Mouse (Mus musculus) forebrain, embryonic 11.5 days (tissue): ENCODE results near the gene Znrf4. TPM values are rescaled to one million over a fixed set of nuclear protein-coding genes. Genes with fewer than 3 reads are reported as not detected.

Source experiments
- ATAC-seq: fragments of 200-750 bp; cut with Nextera tagmentation; replicated peaks from 2 replicates; pipeline ENCODE4 v1.8.0; 2017; ENCODE audit warnings: moderate TSS enrichment; ENCODE audit not compliant: low FRiP score
- DNase-seq: peaks from one replicate; pipeline ENCODE4 v3.0.0-alpha.2; 2017; ENCODE audit warnings: low spot score
- H3K27ac ChIP-seq: fragments of 300-500 bp; sonication (generic); 2 replicates; pipeline ENCODE4 v1.5.1; 2014; ENCODE audit warnings: low read depth, low read length
- H3K27me3 ChIP-seq: fragments of 300-500 bp; sonication (generic); 2 replicates; pipeline ENCODE4 v1.6.1; 2014; ENCODE audit warnings: mild to moderate bottlenecking, low read length, mixed read lengths; ENCODE audit not compliant: control insufficient read depth, insufficient read depth
- H3K36me3 ChIP-seq: fragments of 300-500 bp; sonication (generic); 2 replicates; pipeline ENCODE4 v1.6.1; 2014; ENCODE audit warnings: mild to moderate bottlenecking, low read length, moderate library complexity, mixed read lengths; ENCODE audit not compliant: control insufficient read depth, insufficient read depth
- H3K4me1 ChIP-seq: fragments of 300-500 bp; sonication (generic); replicated peaks from 2 replicates; pipeline ENCODE4 v1.6.1; 2014; ENCODE audit warnings: low read length, mixed read lengths; ENCODE audit not compliant: control insufficient read depth, insufficient read depth
- H3K4me2 ChIP-seq: fragments of 300-500 bp; sonication (generic); 2 replicates; pipeline ENCODE4 v1.6.1; 2014; ENCODE audit warnings: low read depth, mild to moderate bottlenecking, low read length, moderate library complexity, mixed read lengths; ENCODE audit not compliant: severe bottlenecking
- H3K4me3 ChIP-seq: fragments of 300-500 bp; sonication (generic); 2 replicates; pipeline ENCODE4 v1.5.1; 2014; ENCODE audit warnings: low read depth, low read length
- H3K9ac ChIP-seq: fragments of 300-500 bp; sonication (generic); 2 replicates; pipeline ENCODE4 v1.6.1; 2014; ENCODE audit warnings: low read length
- H3K9me3 ChIP-seq: fragments of 300-500 bp; sonication (generic); 2 replicates; pipeline ENCODE4 v1.6.1; 2016; ENCODE audit warnings: low read length, mixed read lengths; ENCODE audit not compliant: control insufficient read depth
- WGBS: fragments of 180-500 bp; shearing (Covaris S2); extraction: QIAGEN DNeasy Blood & Tissue Kit; methylation state at CpG from one replicate; pipeline ENCODE4 v1.1.7; 2014; 5-methylcytosine and 5-hydroxymethylcytosine counted together
- polyA plus RNA-seq: library from polyadenylated mRNA; unstranded; fragments of >200 nt; fragmentation: Nextera tagmentation; extraction: Ambion mirVana; gene quantifications from 2 replicates; pipeline ENCODE4 v1.2.1, GENCODE M21; 2014

The Znrf4 gene
- polyA plus RNA-seq, 1 experiment from 2014 or later: not detected

DNA sequence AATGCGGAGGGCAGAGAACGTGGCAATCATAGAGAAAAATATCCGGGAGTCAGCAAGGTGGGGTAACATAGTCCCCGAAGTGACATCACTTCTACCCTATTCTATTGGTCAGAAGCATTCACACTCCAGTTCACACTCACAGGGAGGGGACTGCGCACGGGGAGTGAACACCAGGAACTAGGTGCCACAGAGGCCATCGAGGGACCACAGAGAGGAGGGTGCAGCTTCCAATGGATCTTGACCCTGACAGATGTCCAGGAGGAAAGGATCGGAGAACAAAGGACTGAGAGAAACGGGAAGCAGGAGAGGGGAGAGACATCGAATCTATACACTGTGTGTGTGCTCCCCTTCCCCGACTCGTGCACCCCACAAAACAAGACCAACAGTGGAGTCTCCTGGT is 2.7 kb upstream of the Znrf4 start:
- Histone ChIP-seq H3K27me3 (peaks cover 32% of the 10 kb centered on the region), H3K4me1 (peaks cover 13% of the 10 kb centered on the region; the same call in 1 of the 2 replicates), H3K4me2 (no peak overlapping the region), H3K9ac (no peak overlapping the region; the same call in 1 of the 2 replicates), H3K4me3 (no peak overlapping the region), H3K9me3 (no peaks in the 10 kb centered on the region; the same call in 1 of the 2 replicates), H3K36me3 (no peaks in the 10 kb centered on the region), H3K27ac (peak overlapping the region; percentile 86)
- DNase-seq (peak; percentile 51), ATAC-seq (no peak)
- WGBS: 53% methylated on average over 12 of the region's 12 CpGs

DNA sequence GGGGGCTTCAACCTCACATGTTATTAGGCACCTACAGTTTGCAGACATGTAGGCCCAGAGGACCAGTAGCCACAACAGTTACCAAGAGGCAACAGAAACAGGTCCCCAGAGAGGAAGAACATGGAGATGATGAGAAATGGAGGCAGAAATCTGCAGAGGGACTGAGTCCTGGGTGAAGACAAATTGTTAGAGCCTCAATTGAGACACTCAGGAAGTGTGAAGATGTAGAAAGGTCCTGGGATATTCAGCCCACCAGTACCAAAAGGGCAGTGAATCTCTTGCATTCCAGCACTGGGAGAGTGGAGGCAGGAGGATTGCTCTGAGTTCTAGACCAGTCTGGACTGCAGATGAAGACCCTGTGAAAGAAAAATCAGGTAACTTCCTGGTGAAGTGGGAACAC is 2.1 kb upstream of the Znrf4 start:
- DNase-seq: peak; percentile 45
- ATAC-seq: no peak
- peaks cover 32% of the 10 kb centered on the region for H3K27me3 ChIP-seq
- H3K4me2 ChIP-seq: no peak overlapping the region
- H3K4me1 ChIP-seq: peaks cover 13% of the 10 kb centered on the region; the same call in 1 of the 2 replicates
- no peaks in the 10 kb centered on the region; the same call in 1 of the 2 replicates for H3K9me3 ChIP-seq
- H3K4me3 ChIP-seq: no peak overlapping the region
- no peak overlapping the region for H3K27ac ChIP-seq
- H3K36me3 ChIP-seq: no peaks in the 10 kb centered on the region
- no peak overlapping the region for H3K9ac ChIP-seq

DNA sequence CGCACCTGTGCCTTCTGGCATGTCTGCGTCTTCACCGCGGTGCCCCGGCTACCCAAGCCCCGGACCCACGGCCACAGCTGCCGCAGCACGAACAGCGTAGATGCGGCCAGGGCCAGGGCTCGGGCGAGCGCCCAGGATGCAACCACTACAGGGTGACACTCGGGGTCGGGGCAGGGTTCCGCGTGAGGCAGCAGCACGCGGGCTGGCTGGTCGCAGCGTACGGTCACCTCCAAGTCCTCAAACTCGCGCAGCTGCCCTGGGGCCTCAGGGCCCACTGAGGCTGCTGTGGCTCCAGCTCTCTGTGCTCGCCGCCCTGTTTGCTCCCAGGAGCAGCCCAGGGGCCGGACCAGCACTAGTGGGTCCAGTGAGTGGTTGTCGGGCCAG is 532 bp downstream of the Znrf4 start:
- Histone ChIP-seq H3K27ac (no peak overlapping the region), H3K4me1 (peaks cover 20% of the 10 kb centered on the region), H3K9me3 (no peaks in the 10 kb centered on the region; the same call in 1 of the 2 replicates), H3K4me3 (peak overlapping the region; percentile 10; the same call in 1 of the 2 replicates), H3K9ac (no peak overlapping the region), H3K36me3 (no peaks in the 10 kb centered on the region), H3K27me3 (peaks cover 32% of the 10 kb centered on the region), H3K4me2 (peak overlapping the region; percentile 31)
- ATAC-seq (no peak), DNase-seq (no peak)
- 25% methylated on average over 29 of the region's 29 CpGs for WGBS

DNA sequence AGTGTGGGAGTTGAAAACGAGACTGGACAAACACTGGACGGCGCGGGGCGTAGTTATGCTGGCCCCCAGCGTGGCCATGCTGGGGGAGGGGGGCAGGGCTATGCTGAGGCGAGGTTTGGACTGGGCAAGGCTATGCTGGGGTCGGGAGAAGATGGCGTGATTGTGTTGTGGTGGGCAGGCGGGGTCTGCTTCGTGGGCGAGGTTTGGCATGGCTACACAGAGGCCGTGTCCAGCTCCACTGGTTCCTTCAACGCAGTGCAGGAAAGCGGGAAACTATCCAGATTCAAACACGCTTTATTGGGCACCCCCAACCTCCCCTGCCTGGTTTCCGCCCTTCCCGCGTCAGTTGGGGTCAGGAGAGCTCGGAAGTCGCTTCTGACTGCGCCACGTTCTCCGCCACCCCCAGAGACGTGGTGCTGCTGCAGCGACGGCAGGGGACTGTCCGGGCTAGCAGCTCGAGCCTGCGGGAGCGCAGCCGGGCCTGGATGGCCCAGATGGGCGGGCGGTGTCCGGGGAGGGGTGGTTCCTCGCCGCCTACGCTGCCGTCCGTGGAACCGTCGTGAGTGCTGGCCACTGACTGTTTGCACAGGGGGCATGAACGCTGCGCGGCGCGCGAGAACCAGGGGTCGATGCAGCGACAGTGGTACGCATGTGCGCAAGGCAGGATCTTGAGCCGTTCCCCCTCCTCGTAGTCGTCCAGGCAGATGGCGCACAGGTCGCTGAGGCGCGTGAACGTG is 1.1 kb downstream of the Znrf4 start:
- Histone ChIP-seq H3K27me3 (peaks cover 32% of the 10 kb centered on the region), H3K4me1 (peaks cover 22% of the 10 kb centered on the region), H3K36me3 (no peaks in the 10 kb centered on the region), H3K4me3 (peak overlapping the region; percentile 10; the same call in 1 of the 2 replicates), H3K4me2 (peak overlapping the region; percentile 31), H3K9me3 (no peaks in the 10 kb centered on the region), H3K9ac (no peak overlapping the region), H3K27ac (no peak overlapping the region)
- DNase-seq (peak; percentile 74), ATAC-seq (no peak)
- 7% methylated on average over 58 of the region's 60 CpGs for WGBS

DNA sequence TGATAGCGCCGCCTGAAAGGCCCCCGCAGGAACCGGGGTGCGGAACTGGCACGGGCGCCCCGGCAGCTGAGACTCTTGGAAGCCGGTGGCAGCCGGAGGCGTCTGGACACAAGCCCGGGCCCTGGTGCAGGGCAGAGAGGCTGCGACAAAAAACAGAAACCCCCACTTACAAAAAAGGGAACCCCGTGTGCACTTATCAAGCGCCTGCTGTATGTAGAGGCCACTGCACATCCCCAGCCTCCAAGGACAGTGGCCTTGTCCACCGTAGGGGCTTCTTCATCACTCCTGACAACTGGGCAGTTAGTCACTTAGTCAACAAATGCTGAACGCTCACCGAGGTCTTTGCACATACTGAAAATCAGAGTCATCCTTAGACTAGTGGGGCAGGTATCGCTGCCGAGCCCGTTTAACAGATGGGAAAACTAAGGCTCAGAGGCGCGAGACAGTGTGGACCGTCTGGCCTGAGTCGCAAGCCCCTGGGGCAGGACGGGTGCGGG is 1.7 kb downstream of the Znrf4 start:
- 29% methylated on average over 27 of the region's 27 CpGs for WGBS
- H3K4me1 ChIP-seq: peaks cover 19% of the 10 kb centered on the region
- H3K27me3 ChIP-seq: peaks cover 32% of the 10 kb centered on the region
- 0 out of 2 replicates have a peak overlapping the region, but pooled peaks have one; percentile 17 for H3K9ac ChIP-seq
- peak overlapping the region; percentile 37; the same call in 1 of the 2 replicates for H3K27ac ChIP-seq
- ATAC-seq (no peak), DNase-seq (no peak)
- no peaks in the 10 kb centered on the region for H3K9me3 ChIP-seq
- H3K4me3 ChIP-seq: no peak overlapping the region
- no peaks in the 10 kb centered on the region for H3K36me3 ChIP-seq
- H3K4me2 ChIP-seq: no peak overlapping the region

DNA sequence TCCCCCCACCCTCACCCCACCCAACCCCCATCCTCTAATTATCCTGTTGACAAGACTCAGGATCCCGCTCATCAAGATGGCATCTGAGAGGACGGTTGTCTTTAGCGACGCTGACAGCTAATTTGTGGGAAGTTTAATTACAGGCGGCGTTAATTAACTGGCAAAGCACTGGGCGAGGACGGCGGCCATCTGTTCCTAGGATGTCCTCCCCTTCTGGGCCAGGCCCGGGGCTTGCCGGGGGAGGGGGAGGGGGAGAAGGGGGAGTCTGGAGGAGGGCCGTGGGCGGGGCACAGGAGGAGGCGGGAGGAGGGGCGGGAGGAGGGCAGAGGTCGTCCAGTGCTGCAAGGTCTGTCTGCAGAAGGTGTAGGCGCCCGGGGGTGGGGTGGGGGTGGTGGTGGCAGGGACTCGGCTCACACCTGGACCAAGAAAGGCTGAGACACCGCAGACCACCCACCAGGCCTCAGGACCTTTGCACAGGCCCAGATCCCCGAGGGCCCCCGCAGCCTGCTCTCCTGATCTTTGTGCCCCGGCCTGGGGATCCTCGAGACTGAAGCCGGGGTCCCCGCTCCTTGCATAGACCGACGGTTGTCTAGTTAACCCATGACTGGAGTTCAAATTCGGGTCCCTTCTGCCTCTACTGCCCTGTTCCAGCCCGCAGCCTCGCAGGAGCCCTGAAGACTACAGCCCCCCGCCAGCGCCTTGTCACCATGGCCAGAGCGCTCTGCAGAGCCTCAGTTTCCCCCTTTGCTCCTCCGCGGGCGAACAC is 2.3 kb downstream of the Znrf4 start:
- H3K9me3 ChIP-seq: no peaks in the 10 kb centered on the region
- 5% methylated on average over 32 of the region's 37 CpGs for WGBS
- H3K4me2 ChIP-seq: peak overlapping the region; percentile 20; the same call in 1 of the 2 replicates
- H3K27me3 ChIP-seq: peaks cover 32% of the 10 kb centered on the region
- H3K27ac ChIP-seq: peak overlapping the region; percentile 74; the same call in 1 of the 2 replicates
- ATAC-seq (peak; percentile 69), DNase-seq (peak; percentile 94)
- H3K36me3 ChIP-seq: no peaks in the 10 kb centered on the region
- peaks cover 16% of the 10 kb centered on the region for H3K4me1 ChIP-seq
- 0 out of 2 replicates have a peak overlapping the region, but pooled peaks have one; percentile 17 for H3K9ac ChIP-seq
- no peak overlapping the region for H3K4me3 ChIP-seq

DNA sequence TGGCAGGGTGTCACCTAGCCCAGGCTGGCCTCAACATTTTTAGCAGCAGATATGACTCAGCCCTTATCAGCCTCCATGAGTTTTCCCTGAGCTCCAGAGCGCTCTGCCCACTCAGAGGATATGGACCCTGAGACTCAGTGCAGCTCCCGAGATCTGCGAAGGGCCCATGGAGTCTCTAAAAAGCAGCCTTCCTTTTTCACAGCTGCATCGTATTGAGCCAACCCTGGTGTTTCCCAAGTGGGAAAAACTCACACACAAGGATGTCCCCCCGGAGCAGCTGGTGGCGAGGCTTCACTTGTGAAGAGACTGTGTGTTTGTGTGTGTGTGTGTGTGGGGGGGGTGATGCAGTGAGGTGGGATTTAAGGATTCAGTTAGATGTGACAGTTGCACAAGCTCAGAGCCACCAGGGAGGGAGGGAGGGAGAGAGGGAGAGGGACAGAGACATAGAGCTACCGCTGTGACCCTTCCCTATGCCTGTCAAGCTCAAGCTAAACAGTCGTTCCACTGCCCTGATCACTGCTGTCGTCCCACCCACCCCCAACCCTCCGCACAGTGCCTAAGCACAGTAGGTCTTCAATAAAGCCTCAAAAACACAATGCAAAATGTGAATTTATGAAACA is 3.1 kb downstream of the Znrf4 start:
- peak; percentile 69 for DNase-seq
- H3K36me3 ChIP-seq: no peaks in the 10 kb centered on the region
- H3K4me3 ChIP-seq: no peak overlapping the region
- peaks cover 32% of the 10 kb centered on the region for H3K27me3 ChIP-seq
- no peaks in the 10 kb centered on the region for H3K9me3 ChIP-seq
- peak overlapping the region; percentile 74; the same call in 1 of the 2 replicates for H3K27ac ChIP-seq
- 38% methylated on average over 10 of the region's 10 CpGs for WGBS
- H3K4me2 ChIP-seq: peak overlapping the region; percentile 20; the same call in 1 of the 2 replicates
- ATAC-seq: peak; percentile 35
- peaks cover 16% of the 10 kb centered on the region for H3K4me1 ChIP-seq
- H3K9ac ChIP-seq: no peak overlapping the region
